Mouse (Mus musculus) myocyte (in vitro differentiated cells): ENCODE measurements around the gene Apoc4.

Source experiments
- POLR2A ChIP-seq: IDR thresholded peaks from one replicate; pipeline ENCODE4 v1.6.1; 2011; ENCODE audit warnings: low read depth, mild to moderate bottlenecking, control low read depth, moderate library complexity; ENCODE audit not compliant: insufficient read length
- POLR2AphosphoS2 ChIP-seq: IDR thresholded peaks from one replicate; pipeline ENCODE4 v1.6.1; 2011; ENCODE audit warnings: low read depth, control low read depth; ENCODE audit not compliant: insufficient read length
- REST ChIP-seq: IDR thresholded peaks from one replicate; pipeline ENCODE4 v1.6.1; 2011; ENCODE audit warnings: mild to moderate bottlenecking, control low read depth, moderate library complexity; ENCODE audit not compliant: insufficient read depth, insufficient read length

- TF ChIP-seq POLR2A (no peak), REST (no peak), POLR2AphosphoS2 (no peak)
These were observed 12.1 kb upstream of the Apoc4 start for GRCm38 (mm10) chr7:19693421-19693820.
